Mouse (Mus musculus): ENCODE data around the gene Ppp1r9a. TPM values are rescaled to one million over a fixed set of nuclear protein-coding genes. Genes with fewer than 3 reads are reported as not detected.

Gene Ppp1r9a
- polyA plus RNA-seq, 1 experiment: 3.5 TPM

- no peak for TF ChIP-seq POLR2A (IDR thresholded peaks at IDR 0.05; ENCODE audit: borderline replicate concordance, control insufficient read depth, low read depth, low read length)
- TF ChIP-seq CTCF (IDR thresholded peaks at IDR 0.05; ENCODE audit: control insufficient read depth, insufficient read depth, low read length): peak; percentile 99
- H3K27ac ChIP-seq (ENCODE audit: control insufficient read depth, insufficient read depth, low read depth, low read length, poor library complexity): no peak overlapping the region
- H3K4me1 ChIP-seq (ENCODE audit: control insufficient read depth, insufficient read depth, low read length): no peaks in the 10 kb centered on the region
- no peak overlapping the region for H3K4me3 ChIP-seq (replicated peaks; ENCODE audit: control insufficient read depth, low read depth, low read length)
- WGBS: 10% methylated on average over 18 of the region's 18 CpGs
Measured at GRCm38 (mm10) chr6:5109925-5110714, 207.4 kb downstream of the Ppp1r9a start.

- H3K4me1 ChIP-seq (ENCODE audit: control insufficient read depth, insufficient read depth, low read length): no peaks in the 10 kb centered on the region
- 18% methylated on average over 3 of the region's 3 CpGs for WGBS
Measured at GRCm38 (mm10) chr6:5110715-5111048, 208.0 kb downstream of the Ppp1r9a start.

GRCm38 (mm10) chr6:5113103-5113502 is 210.4 kb downstream of the Ppp1r9a start:
- no peaks in the 10 kb centered on the region for H3K4me1 ChIP-seq (ENCODE audit: control insufficient read depth, insufficient read depth, low read length)
- 37% methylated on average over 8 of the region's 8 CpGs for WGBS
- H3K27ac ChIP-seq (ENCODE audit: control insufficient read depth, insufficient read depth, low read depth, low read length, poor library complexity): no peak overlapping the region
- no peak for TF ChIP-seq CTCF (IDR thresholded peaks at IDR 0.05; ENCODE audit: control insufficient read depth, insufficient read depth, low read length)
- no peak for TF ChIP-seq POLR2A (IDR thresholded peaks at IDR 0.05; ENCODE audit: borderline replicate concordance, control insufficient read depth, low read depth, low read length)
- no peak overlapping the region for H3K4me3 ChIP-seq (replicated peaks; ENCODE audit: control insufficient read depth, low read depth, low read length)

More at GRCm38 (mm10) chr6:5110715-5111048, 208.0 kb downstream of the Ppp1r9a start:
- TF ChIP-seq POLR2A (IDR thresholded peaks at IDR 0.05; ENCODE audit: borderline replicate concordance, control insufficient read depth, low read depth, low read length) (no peak), CTCF (IDR thresholded peaks at IDR 0.05; ENCODE audit: control insufficient read depth, insufficient read depth, low read length) (no peak)
- Histone ChIP-seq H3K27ac (ENCODE audit: control insufficient read depth, insufficient read depth, low read depth, low read length, poor library complexity) (no peak overlapping the region), H3K4me3 (replicated peaks; ENCODE audit: control insufficient read depth, low read depth, low read length) (no peak overlapping the region)

GRCm38 (mm10) chr6:5113734-5114133 is 211.0 kb downstream of the Ppp1r9a start:
- TF ChIP-seq CTCF (IDR thresholded peaks at IDR 0.05; ENCODE audit: control insufficient read depth, insufficient read depth, low read length) (no peak), POLR2A (IDR thresholded peaks at IDR 0.05; ENCODE audit: borderline replicate concordance, control insufficient read depth, low read depth, low read length) (no peak)
- Histone ChIP-seq H3K4me1 (ENCODE audit: control insufficient read depth, insufficient read depth, low read length) (no peaks in the 10 kb centered on the region), H3K27ac (ENCODE audit: control insufficient read depth, insufficient read depth, low read depth, low read length, poor library complexity) (no peak overlapping the region), H3K4me3 (replicated peaks; ENCODE audit: control insufficient read depth, low read depth, low read length) (no peak overlapping the region)
- WGBS: 85% methylated on average over 5 of the region's 5 CpGs

GRCm38 (mm10) chr6:5114857-5115256 is 212.1 kb downstream of the Ppp1r9a start:
- no peak overlapping the region for H3K27ac ChIP-seq (ENCODE audit: control insufficient read depth, insufficient read depth, low read depth, low read length, poor library complexity)
- no peak overlapping the region for H3K4me3 ChIP-seq (replicated peaks; ENCODE audit: control insufficient read depth, low read depth, low read length)
- WGBS: 79% methylated on average over 7 of the region's 7 CpGs
- H3K4me1 ChIP-seq (ENCODE audit: control insufficient read depth, insufficient read depth, low read length): no peaks in the 10 kb centered on the region
- no peak for TF ChIP-seq CTCF (IDR thresholded peaks at IDR 0.05; ENCODE audit: control insufficient read depth, insufficient read depth, low read length)
- TF ChIP-seq POLR2A (IDR thresholded peaks at IDR 0.05; ENCODE audit: borderline replicate concordance, control insufficient read depth, low read depth, low read length): no peak

- 88% methylated on average over 15 of the region's 15 CpGs for WGBS
- H3K4me3 ChIP-seq (replicated peaks; ENCODE audit: control insufficient read depth, low read depth, low read length): no peak overlapping the region
- no peak for TF ChIP-seq CTCF (IDR thresholded peaks at IDR 0.05; ENCODE audit: control insufficient read depth, insufficient read depth, low read length)
- no peak for TF ChIP-seq POLR2A (IDR thresholded peaks at IDR 0.05; ENCODE audit: borderline replicate concordance, control insufficient read depth, low read depth, low read length)
- no peak overlapping the region for H3K27ac ChIP-seq (ENCODE audit: control insufficient read depth, insufficient read depth, low read depth, low read length, poor library complexity)
- H3K4me1 ChIP-seq (ENCODE audit: control insufficient read depth, insufficient read depth, low read length): no peaks in the 10 kb centered on the region
Measured at GRCm38 (mm10) chr6:5119181-5119910, 216.6 kb downstream of the Ppp1r9a start.

- WGBS: 91% methylated on average over 3 of the region's 3 CpGs
- no peak overlapping the region for H3K4me3 ChIP-seq (replicated peaks; ENCODE audit: control insufficient read depth, low read depth, low read length)
- no peak overlapping the region for H3K27ac ChIP-seq (ENCODE audit: control insufficient read depth, insufficient read depth, low read depth, low read length, poor library complexity)
- H3K4me1 ChIP-seq (ENCODE audit: control insufficient read depth, insufficient read depth, low read length): no peaks in the 10 kb centered on the region
- TF ChIP-seq CTCF (IDR thresholded peaks at IDR 0.05; ENCODE audit: control insufficient read depth, insufficient read depth, low read length) (no peak), POLR2A (IDR thresholded peaks at IDR 0.05; ENCODE audit: borderline replicate concordance, control insufficient read depth, low read depth, low read length) (no peak)
Measured at GRCm38 (mm10) chr6:5120229-5120628, 217.5 kb downstream of the Ppp1r9a start.

- 84% methylated on average over 14 of the region's 14 CpGs for WGBS
- no peak overlapping the region for H3K27ac ChIP-seq (ENCODE audit: control insufficient read depth, insufficient read depth, low read depth, low read length, poor library complexity)
Measured at GRCm38 (mm10) chr6:5129364-5130093, 226.8 kb downstream of the Ppp1r9a start.

More at GRCm38 (mm10) chr6:5129364-5130093, 226.8 kb downstream of the Ppp1r9a start:
- H3K4me3 ChIP-seq (replicated peaks; ENCODE audit: control insufficient read depth, low read depth, low read length): no peak overlapping the region
- H3K4me1 ChIP-seq (ENCODE audit: control insufficient read depth, insufficient read depth, low read length): no peaks in the 10 kb centered on the region
- TF ChIP-seq POLR2A (IDR thresholded peaks at IDR 0.05; ENCODE audit: borderline replicate concordance, control insufficient read depth, low read depth, low read length) (no peak), CTCF (IDR thresholded peaks at IDR 0.05; ENCODE audit: control insufficient read depth, insufficient read depth, low read length) (no peak)
